Mouse (Mus musculus) layer of hippocampus, adult 9-10 months (tissue): ENCODE results near the gene Tubgcp5.
"Not testable (repeated sequence)": the region's sequence is repeated elsewhere in the genome, so short reads cannot be mapped to it uniquely, and the experiment has no call there.

Source experiments
- DNase-seq: peaks from one replicate; pipeline ENCODE4 v3.0.0; 2022; ENCODE audit warnings: low spot score

The Tubgcp5 gene

DNA sequence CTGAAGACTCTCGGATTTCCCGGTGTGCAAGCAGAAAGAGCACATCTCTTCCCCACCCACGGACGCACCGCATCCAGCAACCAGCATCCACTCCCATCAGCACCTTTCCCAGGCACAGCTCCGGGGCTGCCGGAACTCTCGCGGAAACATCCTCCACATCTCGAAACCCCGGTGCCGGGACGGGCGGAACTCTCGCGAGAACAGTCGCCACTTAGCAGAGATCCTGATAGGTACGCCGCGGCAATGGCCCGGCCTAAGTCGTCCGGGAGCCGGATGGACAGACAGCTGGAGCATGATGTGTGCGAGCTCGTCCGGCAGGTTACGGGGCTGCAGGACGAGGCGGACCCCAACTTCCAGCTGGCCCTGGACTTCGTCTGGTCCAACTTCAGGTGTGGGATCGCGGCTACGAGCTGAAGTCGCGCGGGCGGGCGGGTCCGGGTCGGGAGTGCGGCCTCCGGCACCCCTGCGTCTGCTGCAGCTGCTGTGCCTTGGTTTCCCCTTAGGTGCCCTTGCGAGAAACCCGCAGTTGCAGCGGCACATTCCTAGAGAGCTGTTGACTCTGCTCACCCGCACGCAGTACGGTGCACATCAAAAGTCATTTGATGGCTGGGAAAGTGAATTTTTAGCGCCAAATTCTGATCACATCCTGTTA lies at the start of gene Tubgcp5:
Gene Tubgcp5, plus strand, starts transcription at position 203 of the 652 bp plus-strand sequence.
- peak; percentile 90 for DNase-seq

DNA sequence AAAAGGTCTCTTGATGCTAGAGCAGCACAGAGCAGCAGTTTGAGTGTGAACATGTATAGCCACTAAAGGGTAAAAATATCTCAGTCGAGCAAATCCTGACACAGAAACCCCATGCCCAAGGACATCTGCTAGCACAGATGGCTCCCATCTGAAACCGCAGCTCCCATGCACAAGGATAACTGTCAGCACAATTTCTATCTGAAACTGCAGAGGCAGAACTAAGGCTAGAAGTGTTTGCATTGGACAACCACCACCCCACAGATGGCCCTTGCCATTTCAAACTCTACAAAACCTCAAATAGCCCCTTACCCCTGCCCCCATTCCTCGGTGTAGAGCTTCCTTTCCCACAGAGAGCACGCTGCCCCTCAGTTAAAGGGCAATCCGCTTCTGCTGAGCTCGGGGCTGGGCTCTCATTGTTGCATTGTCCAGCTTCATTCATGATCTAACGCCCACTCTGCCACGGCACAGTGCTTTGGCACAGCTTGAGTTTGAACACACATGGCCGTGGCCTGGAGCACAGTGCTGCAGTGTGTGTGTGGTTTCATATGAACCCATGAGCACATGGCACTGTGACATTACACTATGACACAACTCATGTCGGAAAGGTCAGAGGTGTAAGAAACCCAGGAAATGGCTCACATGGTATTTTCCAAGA lies 49.3 kb upstream of the Tubgcp5 start:
- peak; percentile 67 for DNase-seq

- no peak for DNase-seq
These were observed 43.1 kb upstream of the Tubgcp5 start for GRCm38 (mm10) chr7:55750841-55751240.

DNA sequence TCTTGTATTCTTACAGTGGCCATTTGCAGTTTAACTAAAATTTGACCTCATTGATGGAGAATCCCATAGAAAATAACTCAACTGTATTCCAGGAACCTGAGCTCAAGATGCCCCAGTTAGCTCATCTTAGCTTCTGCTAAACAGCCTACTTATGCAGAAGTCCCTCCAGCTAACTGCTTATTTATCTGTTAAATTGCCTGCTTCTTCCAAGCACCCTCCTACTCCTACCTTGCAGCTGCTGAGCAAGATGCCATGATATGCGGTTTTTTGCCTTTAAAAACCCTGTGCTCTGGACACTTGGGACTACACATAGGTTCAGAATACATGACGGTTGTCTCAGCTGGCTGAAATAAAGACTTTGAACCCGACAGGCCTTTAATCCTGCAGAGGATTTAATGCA lies 34.6 kb upstream of the Tubgcp5 start:
- no peak for DNase-seq

GRCm38 (mm10) chr7:55767926-55768325 lies 26.0 kb upstream of the Tubgcp5 start, which contains the start of gene Siglech:
Gene Siglech (plus strand): TSS chr7:55768178.
- no peak for DNase-seq

DNA sequence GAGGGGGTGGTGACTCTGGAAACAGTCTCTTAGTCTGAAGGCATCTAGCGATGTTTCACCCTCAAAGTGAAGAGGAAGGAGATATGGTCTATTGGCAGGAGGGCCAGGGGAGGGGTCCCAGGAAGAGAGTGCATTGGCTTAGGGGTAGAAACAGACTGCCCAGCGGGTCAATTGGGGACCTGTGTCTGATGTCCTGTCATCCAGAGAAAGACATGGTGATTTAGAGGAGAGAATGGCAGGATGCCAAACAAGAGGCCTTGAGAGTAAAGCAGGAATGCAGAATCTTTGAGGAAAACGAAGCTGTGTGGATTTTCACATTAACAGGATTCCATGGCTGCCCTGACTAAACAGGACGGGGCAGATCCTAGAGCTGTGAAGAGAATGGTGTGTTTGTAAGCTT lies 13.9 kb upstream of the Tubgcp5 start:
- no peak for DNase-seq

DNA sequence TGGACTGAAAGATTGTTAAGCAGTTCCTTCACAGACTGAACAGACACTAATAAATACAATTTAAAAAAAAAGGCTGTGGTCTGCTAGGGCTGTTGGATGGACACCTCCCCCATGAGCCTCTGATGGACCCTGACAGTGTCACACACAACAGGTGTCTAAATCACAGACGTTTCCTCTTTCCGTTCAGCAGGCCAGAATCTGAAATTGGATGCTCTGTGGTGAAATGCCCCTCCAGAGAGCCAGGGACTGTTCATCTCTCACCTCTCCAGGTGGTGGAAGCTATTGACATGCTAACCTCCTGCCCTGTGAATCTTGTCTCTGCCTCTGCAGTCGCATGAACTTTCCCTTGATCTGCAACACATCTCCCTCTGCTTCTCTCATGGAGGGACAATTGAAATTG lies 11.5 kb upstream of the Tubgcp5 start:
- no peak for DNase-seq

- no peak for DNase-seq
These were observed 9.4 kb upstream of the Tubgcp5 start for GRCm38 (mm10) chr7:55784580-55784979.

GRCm38 (mm10) chr7:55790586-55790985 lies 3.4 kb upstream of the Tubgcp5 start:
- DNase-seq, result not testable (repeated sequence)

- DNase-seq, result no peak
These were observed 1.7 kb upstream of the Tubgcp5 start for GRCm38 (mm10) chr7:55792280-55792679.

DNA sequence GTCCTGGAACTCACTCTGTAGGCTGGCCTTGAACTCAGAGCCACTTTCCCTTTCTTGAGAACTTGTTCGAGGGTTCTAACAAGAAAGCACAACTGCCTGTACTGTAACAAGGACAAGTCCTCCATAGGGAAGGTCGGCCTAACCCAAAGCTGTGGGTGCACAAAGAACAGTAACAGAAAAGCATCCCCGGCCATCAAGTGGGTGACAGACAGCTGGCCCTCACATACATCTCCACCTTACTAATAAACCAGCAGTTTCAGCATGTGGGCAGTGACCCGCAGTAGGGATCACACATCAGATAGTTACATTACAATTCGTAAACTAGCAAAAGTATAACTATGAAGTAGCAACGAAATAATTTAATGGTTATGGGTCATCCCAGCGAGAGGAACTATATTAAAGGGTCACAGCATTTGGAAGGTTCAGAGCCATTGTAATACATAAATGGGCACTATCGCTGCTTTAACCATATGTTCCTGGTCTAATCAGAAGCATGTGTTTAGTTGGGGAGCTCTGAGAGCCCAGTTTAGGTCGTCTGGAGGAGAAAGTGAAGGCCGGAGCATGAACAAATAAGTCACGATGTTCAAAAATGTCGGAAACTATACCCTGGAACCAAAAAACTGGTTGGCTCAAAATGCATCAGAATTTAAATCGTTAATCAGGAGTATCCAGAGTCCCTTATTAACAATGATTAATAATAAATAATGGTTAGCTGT lies 560 bp upstream of the Tubgcp5 start:
- no peak for DNase-seq

DNA sequence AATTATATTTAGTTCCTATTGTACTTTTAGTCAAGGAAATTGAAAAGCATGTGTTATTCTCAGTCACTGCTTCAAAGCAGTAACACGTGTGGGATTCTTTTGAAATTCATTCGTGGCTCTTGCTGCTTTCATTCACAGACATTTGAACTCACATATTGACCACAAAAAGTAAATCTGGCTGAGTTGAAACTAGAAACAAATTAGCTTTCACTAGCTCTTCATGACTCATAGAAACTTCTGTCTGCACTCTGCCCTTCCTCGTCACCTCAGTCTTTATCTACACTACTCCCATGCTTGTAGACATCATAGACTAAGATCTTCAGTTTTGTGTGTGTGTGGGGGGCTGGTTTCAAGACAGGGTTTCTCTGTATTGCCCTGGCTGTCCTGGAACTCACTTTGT lies 6.0 kb downstream of the Tubgcp5 start:
- DNase-seq, result no peak

GRCm38 (mm10) chr7:55809967-55810366 lies 16.0 kb downstream of the Tubgcp5 start:
- DNase-seq, result no peak

DNA sequence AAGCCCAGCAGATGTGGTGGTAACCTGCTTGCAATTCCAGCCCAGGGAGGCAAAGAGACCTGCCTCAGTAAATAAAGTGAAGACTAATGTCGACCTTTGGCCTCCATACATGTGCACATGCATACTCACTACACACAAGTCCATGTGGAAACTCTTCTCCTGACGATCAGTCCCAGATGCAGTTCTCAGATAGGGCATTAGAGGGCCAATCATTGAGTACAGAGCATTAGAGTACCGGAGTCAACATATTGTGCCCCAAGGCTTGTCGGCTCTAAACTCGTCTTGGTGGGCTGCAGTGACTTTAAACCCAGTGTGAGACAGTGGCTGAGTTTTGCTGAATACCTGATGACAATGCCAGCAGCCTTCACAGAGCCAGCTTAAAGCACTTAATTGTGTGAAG lies 30.5 kb downstream of the Tubgcp5 start:
- DNase-seq, result no peak

- no peak for DNase-seq
These were observed 33.6 kb downstream of the Tubgcp5 start for GRCm38 (mm10) chr7:55827551-55827950.

DNA sequence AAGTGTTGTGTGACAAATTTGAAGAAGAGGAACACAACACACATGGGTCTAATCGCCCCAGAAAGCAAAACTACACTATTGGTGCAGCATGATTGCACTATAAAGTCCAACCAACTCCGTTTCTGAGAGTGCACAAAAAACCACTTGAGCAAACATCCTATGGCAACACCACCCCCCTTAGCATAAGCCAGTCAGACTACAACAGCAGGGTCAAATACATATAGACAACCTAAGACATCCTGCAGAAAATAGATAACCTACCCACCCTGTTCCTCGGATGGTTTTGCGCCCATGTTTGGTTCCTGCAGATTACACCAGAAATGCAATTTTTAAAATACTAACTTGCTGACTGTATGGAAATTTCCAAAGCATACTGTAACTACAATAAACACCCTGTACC lies 42.9 kb downstream of the Tubgcp5 start:
- no peak for DNase-seq

GRCm38 (mm10) chr7:55841445-55841844 lies 47.5 kb downstream of the Tubgcp5 start, which contains the start of gene Cyfip1:
Gene Cyfip1 (plus strand): TSS chr7:55841745.
- no peak for DNase-seq

GRCm38 (mm10) chr7:55841977-55842503 lies 48.1 kb downstream of the Tubgcp5 start:
- DNase-seq, result no peak

- no peak for DNase-seq
These were observed 48.7 kb downstream of the Tubgcp5 start for GRCm38 (mm10) chr7:55842504-55843152.

DNA sequence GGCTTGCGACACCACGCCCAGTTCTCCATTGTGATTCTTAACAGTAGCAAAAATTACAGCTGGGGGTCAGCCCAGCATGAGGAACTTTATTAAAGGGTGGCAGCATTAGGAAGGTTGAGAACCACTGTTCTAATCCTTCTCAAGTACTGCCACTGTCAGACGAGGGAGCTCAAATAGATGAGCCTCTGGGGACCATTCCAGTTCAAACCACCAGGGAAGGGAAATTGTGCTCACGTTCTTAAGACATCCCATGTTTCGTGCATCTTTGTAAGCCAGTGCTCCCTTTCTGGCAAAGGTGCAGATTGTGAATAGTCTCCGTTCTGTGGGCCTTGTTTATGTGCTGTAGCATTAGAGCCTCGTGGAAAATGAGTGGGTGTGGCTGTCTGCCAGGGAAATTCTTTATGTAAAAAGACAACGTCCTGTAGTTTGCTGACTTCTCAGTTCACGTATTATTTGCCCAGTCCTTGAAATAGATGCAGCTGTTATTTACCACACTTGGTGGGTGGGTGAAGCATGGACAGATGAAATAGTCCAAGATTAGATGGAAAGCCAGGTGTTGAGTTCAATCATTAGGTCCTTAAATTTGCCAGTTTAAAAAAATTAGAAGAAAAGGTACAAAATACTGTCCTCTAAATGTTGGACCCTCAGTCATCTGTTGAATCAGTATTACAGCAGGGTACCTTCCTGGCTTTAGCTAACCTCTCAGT lies 52.8 kb downstream of the Tubgcp5 start:
- no peak for DNase-seq

DNA sequence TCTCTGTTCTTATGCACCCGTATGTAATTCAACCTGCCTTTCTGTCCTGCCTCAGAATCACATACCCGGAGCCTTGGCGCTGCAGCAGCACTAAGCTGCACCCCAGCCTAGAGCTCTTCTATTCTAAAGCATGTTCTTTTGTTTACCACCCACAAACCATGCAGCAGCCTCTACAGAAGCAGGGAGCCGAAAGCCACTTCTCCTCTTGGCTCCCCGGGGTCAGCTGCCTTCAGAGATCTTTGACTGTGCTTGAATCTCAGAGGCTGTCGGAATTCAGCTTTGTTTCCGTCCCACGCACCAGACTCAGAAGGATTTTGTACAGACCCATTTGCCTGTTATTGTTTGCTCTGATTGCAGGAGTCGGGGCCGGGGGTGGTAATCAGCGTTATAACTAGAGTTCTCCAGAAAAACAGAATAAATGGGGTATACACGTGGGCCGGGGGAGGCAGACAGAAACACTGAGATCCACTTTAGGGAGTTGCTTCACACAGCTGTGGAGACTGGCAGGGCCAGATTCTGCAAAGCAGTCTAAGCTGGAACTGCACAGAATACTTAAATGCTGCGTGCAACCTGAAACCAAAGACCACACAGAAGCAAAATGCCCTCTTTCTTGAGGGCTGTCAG lies 56.1 kb downstream of the Tubgcp5 start:
- peak; percentile 69 for DNase-seq
